Mouse (Mus musculus): ENCODE measurements at regions not wholly inside any gene's neighbourhood (a gene's known extent, or its start where the extent isn't known, plus 50 kb on each side); places are given as distances from the start of the nearest gene placed in this dataset.

- ChIA-PET POLR2A (no interaction called here), CTCF (no interaction called here)
- in situ Hi-C loops (cut with MboI; ENCODE audit: low pct_unique_long_range_greater_than_20kb) = no loop called here
- TF ChIP-seq CTCF (IDR thresholded peaks at IDR 0.05) = no peak
- DNase-seq (ENCODE audit: low read depth, low spot score) (no peak), ATAC-seq (no peak)
- H3K27me3 ChIP-seq = no peaks in the 10 kb centered on the region
Measured at GRCm38 (mm10) chr16:49330725-49331386, 273.6 kb downstream of the Myh15 start.

- ChIA-PET POLR2A (no interaction called here), CTCF (no interaction called here)
- DNase-seq (ENCODE audit: low read depth, low spot score) (no peak), ATAC-seq (no peak)
- in situ Hi-C loops (cut with MboI; ENCODE audit: low pct_unique_long_range_greater_than_20kb) = no loop called here
- H3K27me3 ChIP-seq = no peaks in the 10 kb centered on the region
- TF ChIP-seq CTCF (IDR thresholded peaks at IDR 0.05) = no peak
Measured at GRCm38 (mm10) chr16:49332107-49332722, 274.9 kb downstream of the Myh15 start.

GRCm38 (mm10) chr16:49335916-49336315, 278.6 kb downstream of the Myh15 start:
- POLR2A ChIA-PET = no interaction called here
- DNase-seq (ENCODE audit: low read depth, low spot score) (no peak), ATAC-seq (no peak)
- TF ChIP-seq CTCF (IDR thresholded peaks at IDR 0.05) = no peak
- in situ Hi-C loops (cut with MboI; ENCODE audit: low pct_unique_long_range_greater_than_20kb) = no loop called here
- CTCF ChIA-PET = no interaction called here
- H3K27me3 ChIP-seq = no peaks in the 10 kb centered on the region

- in situ Hi-C loops (cut with MboI; ENCODE audit: low pct_unique_long_range_greater_than_20kb) = no loop called here
- TF ChIP-seq CTCF (IDR thresholded peaks at IDR 0.05) = no peak
- POLR2A ChIA-PET = no interaction called here
- CTCF ChIA-PET = no interaction called here
- ATAC-seq = no peak
- no peaks in the 10 kb centered on the region for H3K27me3 ChIP-seq
- no peak for DNase-seq (ENCODE audit: low read depth, low spot score)
Measured at GRCm38 (mm10) chr16:49337948-49338347, 280.7 kb downstream of the Myh15 start.

GRCm38 (mm10) chr16:49358404-49358803, 301.1 kb downstream of the Myh15 start:
- CTCF ChIA-PET = interaction anchor here (1.0 kb wide), 1 partner anchor 14 kb away, joined by 4 read pairs; no protein-coding TSS in a partner anchor
- TF ChIP-seq CTCF (IDR thresholded peaks at IDR 0.05) = no peak
- DNase-seq (ENCODE audit: low read depth, low spot score) (no peak), ATAC-seq (no peak)
- POLR2A ChIA-PET = interaction anchor here (0.6 kb wide), 1 partner anchor 12 kb away, joined by 3 read pairs; no protein-coding TSS in a partner anchor
- in situ Hi-C loops (cut with MboI; ENCODE audit: low pct_unique_long_range_greater_than_20kb) = no loop called here
- peaks cover 6% of the 10 kb centered on the region for H3K27me3 ChIP-seq

GRCm38 (mm10) chr16:49361731-49362130, 304.4 kb downstream of the Myh15 start:
- TF ChIP-seq CTCF (IDR thresholded peaks at IDR 0.05) = no peak
- in situ Hi-C loops (cut with MboI; ENCODE audit: low pct_unique_long_range_greater_than_20kb) = no loop called here
- no peak for ATAC-seq
- DNase-seq (ENCODE audit: low read depth, low spot score) = no peak
- peaks cover 3% of the 10 kb centered on the region for H3K27me3 ChIP-seq
- POLR2A ChIA-PET = no interaction called here
- CTCF ChIA-PET = no interaction called here

- DNase-seq (ENCODE audit: low read depth, low spot score) = no peak
- ChIA-PET CTCF (no interaction called here), POLR2A (no interaction called here)
- H3K27me3 ChIP-seq = no peaks in the 10 kb centered on the region
- in situ Hi-C loops (cut with MboI; ENCODE audit: low pct_unique_long_range_greater_than_20kb) = no loop called here
- TF ChIP-seq CTCF (IDR thresholded peaks at IDR 0.05) = no peak
- no peak for ATAC-seq
Measured at GRCm38 (mm10) chr16:49369450-49369849, 312.2 kb downstream of the Myh15 start.

GRCm38 (mm10) chr16:49375108-49375507, 317.8 kb downstream of the Myh15 start:
- no peaks in the 10 kb centered on the region for H3K27me3 ChIP-seq
- ChIA-PET CTCF (interaction anchor here (1.8 kb wide), 1 partner anchor 10 kb away, joined by 5 read pairs; no protein-coding TSS in a partner anchor), POLR2A (no interaction called here)
- DNase-seq (ENCODE audit: low read depth, low spot score) = no peak
- in situ Hi-C loops (cut with MboI; ENCODE audit: low pct_unique_long_range_greater_than_20kb) = no loop called here
- no peak for TF ChIP-seq CTCF (IDR thresholded peaks at IDR 0.05)
- ATAC-seq = no peak

GRCm38 (mm10) chr16:49378917-49379473, 320.0 kb upstream of the Ift57 start:
- no peak for DNase-seq (ENCODE audit: low read depth, low spot score)
- CTCF ChIA-PET = no interaction called here
- no peak for TF ChIP-seq CTCF (IDR thresholded peaks at IDR 0.05)
- no peak for ATAC-seq
- POLR2A ChIA-PET = no interaction called here
- in situ Hi-C loops (cut with MboI; ENCODE audit: low pct_unique_long_range_greater_than_20kb) = no loop called here
- peaks cover 5% of the 10 kb centered on the region for H3K27me3 ChIP-seq

GRCm38 (mm10) chr16:49388135-49388534, 310.9 kb upstream of the Ift57 start:
- H3K27me3 ChIP-seq = no peaks in the 10 kb centered on the region
- no peak for ATAC-seq
- DNase-seq (ENCODE audit: low read depth, low spot score) = no peak
- ChIA-PET CTCF (no interaction called here), POLR2A (no interaction called here)
- TF ChIP-seq CTCF (IDR thresholded peaks at IDR 0.05) = no peak
- in situ Hi-C loops (cut with MboI; ENCODE audit: low pct_unique_long_range_greater_than_20kb) = no loop called here

GRCm38 (mm10) chr16:49407956-49408795, 290.9 kb upstream of the Ift57 start:
- ChIA-PET CTCF (interaction anchor here (1.0 kb wide), 1 partner anchor 49 kb away, joined by 3 read pairs; no protein-coding TSS in a partner anchor), POLR2A (no interaction called here)
- in situ Hi-C loops (cut with MboI; ENCODE audit: low pct_unique_long_range_greater_than_20kb) = no loop called here
- ATAC-seq (no peak), DNase-seq (ENCODE audit: low read depth, low spot score) (no peak)
- peaks cover 9% of the 10 kb centered on the region for H3K27me3 ChIP-seq
- no peak for TF ChIP-seq CTCF (IDR thresholded peaks at IDR 0.05)
